Mouse (Mus musculus) urinary bladder, postnatal 10 days (tissue): Measurements from ENCODE around the gene Kcnab1.

Source experiments
- DNase-seq: peaks from one replicate; pipeline ENCODE4 v3.0.0; 2022; ENCODE audit warnings: low spot score

Gene Kcnab1

DNA sequence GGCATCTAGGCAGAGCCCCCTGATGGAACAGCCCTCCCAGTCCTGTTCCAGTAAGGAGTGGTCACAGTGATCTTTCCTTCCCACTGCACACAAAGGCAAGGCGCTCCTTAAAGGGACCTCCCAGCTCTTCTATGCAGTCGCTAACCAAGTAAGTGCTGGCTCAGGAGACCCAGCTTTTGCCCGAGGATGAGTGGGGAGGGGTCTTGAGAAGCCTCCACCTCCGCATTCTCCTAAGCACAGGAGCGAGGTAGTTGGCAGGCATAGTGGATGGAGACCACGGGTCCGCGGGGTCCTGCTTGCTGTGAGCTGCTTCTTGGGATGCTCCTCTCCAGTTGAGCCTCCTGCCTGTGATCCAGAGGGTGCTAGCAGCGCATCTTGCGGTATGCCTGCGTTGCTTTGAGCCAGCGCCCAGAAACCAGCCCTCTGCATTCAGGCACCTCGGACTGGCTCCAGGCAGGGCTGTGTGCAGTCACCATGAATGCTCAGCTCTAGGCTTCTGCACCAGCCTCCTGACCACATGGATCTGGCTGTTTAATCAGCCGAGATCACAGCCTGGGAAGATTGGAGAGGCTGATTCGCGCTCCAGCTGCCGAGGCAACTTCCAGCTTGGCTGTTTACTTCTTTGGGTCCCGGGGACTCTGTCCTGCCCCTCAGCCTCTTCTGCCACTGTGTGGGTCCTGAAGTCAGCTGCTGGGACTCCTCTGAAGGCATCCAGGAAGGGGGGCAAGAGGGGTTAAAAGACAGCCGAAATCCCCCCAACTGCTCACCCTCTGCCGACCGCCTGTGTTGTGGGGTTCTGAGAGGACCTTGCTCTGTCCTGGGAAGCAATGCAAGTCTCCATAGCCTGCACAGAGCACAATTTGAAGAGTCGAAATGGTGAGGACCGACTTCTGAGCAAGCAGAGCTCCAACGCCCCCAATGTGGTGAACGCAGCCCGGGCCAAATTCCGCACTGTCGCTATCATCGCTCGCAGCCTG is at the start of gene Kcnab1:
Gene Kcnab1 (plus strand): TSS at position 440 of the 977 bp plus-strand sequence.
- DNase-seq, result no peak

DNA sequence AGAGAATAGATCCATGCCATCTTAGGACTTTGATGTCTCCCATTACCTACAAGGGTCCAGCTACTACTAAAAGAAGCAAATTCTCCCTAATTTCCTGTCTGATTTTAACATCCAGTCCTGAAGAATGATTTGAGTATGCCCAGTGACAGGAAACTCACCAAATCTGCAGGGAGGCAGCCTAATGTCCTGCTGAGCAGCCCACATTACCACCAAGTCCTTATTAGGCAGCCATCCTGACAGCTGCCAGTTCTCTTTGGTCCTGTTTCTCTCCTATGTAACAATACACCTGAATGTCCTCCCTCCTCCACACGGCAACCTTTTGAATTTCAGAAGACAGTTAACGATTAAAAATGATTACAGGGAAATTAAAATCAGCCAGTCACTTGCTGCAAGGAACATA is 20.9 kb upstream of the Kcnab1 start:
- no peak for DNase-seq

DNA sequence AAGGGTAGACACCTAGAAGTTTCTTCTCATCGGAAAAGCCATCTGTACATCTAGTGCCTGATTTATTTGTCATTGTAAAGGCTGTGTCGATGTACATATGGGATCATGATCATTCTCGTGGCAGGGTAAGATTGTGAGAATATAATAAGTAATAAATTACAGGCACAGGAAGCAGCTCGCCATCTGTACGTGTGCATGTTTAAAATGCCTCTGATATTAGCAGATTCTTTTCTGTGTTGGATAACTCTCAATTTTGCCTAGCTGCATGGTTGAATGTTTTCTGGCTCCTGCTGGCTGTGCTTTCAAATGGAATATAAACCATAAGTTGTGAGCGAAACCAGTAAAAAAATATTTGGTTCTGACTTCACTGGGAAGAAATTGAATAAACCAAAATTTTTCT is 5.1 kb upstream of the Kcnab1 start:
- DNase-seq, result no peak

DNA sequence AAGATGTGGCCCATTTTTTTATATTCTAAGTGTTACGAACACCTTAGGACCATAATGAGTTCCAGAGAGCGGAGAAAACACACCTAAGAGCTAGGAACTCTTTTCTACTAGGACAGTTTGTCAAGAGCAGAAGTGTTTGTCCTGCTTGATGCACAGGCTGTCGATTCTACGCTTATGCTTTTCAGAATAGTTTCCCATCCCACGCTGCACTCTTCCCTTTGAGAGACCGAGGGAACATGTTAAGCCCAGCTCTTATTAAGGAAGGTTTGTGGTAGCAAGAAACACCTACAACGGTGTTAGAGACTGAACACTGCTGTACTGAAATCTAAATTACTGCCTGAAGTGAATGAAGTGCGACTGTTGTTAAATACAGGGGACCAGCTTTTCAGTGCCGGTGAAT is 1.0 kb downstream of the Kcnab1 start:
- no peak for DNase-seq

DNA sequence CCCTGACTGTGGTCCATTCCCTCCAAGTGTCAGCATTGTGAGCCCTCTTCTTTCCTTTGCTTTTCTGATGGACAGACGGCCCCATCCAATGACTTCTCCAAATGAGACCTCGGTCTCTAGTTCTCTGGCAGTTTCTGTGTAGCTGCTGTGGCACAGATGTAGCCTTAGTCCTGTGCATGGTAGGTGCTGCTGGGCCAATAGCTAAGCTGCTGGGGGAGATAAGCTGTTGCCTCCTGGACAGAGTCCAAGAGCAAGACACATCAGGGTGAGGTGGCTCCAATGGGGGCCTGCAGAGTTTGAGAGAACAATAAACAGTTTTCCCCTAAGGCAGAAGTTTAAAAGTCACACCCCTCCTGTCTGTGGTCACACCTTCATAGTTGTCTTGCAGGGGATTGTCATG is 2.0 kb downstream of the Kcnab1 start:
- DNase-seq, result no peak

DNA sequence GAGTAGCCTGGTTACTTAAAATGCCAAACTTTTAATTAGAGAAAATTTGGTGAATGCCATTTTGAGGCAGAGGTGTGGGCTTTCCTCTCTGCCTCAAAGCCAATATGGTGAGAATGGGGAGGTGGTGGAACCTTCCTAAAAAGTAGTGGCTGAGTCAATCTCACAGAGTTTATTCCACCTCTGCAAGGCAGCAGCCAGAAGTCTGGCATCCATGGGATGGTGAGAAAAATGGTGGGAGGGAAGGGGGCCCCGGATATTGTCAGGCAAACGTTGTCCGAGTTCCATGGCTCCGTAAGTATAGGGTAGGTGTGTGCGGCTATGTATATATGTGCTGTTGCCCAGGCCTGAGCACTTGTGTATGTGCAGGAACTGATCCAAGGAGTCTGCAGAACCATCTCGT is 6.0 kb downstream of the Kcnab1 start:
- DNase-seq, result no peak

DNA sequence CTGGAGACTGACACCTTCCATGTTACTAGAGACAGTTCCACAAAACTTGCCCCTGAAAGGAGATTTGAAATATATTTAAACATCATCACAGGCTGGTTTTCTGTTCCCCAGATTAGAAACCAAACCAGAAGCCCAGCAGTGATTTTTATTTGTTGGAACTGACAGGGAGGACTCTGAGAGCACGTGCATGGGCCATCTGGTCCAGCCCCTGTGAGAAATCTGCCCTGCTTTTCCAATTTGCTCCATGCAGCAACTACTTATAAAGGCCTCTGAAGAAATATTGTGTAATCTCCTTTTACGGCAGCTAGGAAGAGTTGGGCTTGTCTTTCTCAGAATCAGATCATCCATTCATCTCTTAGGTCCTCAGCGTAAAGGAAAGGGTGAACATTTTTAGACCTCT is 7.8 kb downstream of the Kcnab1 start:
- DNase-seq, result no peak

DNA sequence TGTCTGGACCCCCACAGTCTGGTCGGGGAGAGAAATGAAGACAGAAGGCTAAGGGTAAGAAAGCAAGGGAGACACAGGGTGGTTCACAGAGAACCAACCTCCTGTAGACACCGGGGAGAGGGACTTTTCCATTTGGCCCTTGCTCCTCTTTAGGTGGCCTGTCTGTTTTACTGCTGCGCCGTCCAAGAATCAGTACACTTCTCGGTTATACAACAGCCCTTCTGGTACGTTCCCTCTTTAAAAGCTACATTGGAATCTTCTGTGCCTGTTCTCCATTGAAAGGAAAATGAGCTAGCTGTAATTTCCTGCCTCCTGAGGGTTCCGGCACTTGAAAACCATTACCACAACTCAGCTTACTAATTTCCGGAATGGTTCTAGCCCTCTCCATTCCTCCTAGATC is 8.2 kb downstream of the Kcnab1 start:
- DNase-seq, result no peak

DNA sequence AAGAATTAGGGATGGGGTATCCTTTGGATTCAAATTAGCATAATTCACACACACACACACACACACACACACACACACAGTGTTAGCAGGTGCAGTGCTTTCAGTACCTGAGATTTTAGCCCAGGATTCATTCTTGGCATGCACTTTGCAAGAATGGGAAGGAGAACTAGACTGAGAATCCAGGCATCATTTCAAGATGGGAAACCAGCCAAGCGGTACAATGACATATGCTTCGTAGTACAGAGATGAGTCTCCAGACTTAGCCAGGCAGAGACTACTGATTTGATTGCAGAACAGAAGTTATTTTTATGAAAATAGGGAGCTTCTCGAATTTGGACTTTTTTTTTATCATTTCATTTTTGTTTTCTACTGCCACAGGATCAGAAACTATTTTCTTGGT is 15.8 kb downstream of the Kcnab1 start:
- DNase-seq, result no peak

DNA sequence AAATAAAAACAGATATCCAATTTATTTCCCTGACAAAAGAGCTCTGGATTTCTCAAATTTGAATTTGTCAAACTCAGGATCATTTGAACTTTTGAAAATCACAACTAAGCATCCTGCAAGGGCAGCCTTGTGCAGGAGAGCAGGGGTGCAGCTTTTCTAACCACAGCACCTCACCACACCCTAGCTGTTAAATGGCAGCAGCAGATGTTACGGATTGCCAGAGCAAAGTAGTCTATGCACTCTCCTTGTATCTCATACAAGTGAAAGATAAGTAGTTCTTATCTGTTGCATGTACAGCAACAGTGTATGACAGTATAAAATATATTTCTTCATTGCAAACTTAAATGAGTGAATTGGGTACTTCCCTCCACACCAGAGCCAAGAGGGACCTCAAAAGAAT is 20.4 kb downstream of the Kcnab1 start:
- no peak for DNase-seq

DNA sequence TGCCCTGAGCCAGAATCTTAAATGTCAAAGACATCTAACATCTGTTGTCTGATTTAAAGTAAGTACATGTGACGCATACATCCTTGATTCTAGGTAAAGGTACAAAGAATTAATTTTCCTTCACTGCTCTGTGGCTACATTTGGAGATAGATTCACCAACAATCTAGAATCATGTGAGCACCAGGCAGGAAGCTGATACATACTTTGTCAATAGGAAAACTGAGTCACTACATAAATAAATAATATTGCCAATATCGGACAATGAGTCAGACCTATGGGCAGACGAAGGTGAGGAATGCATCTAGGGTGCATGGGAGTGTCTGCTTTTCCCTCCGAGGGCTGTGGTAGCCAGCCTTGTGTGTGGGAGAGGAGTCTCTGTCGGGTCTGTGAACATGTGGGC is 25.7 kb downstream of the Kcnab1 start:
- DNase-seq, result no peak

DNA sequence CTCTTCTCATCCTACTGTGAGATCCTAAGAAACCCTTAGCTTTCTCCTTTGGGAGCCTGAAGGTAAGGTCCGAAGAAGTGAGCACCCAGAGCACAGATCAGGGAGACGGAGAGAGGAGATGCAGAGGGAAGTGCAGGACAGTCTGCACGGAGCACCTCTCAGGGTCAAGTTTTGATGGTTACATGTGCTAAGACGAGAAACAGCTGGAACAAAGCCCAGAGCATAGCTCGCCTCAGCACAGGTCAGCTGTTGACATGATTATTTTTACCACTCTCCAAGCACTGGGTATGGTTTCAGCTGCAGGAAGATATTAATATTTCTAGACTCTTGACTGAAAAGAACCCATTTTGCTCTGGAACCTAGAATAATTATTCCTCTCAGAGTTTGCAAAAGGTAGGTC is 27.7 kb downstream of the Kcnab1 start:
- no peak for DNase-seq

DNA sequence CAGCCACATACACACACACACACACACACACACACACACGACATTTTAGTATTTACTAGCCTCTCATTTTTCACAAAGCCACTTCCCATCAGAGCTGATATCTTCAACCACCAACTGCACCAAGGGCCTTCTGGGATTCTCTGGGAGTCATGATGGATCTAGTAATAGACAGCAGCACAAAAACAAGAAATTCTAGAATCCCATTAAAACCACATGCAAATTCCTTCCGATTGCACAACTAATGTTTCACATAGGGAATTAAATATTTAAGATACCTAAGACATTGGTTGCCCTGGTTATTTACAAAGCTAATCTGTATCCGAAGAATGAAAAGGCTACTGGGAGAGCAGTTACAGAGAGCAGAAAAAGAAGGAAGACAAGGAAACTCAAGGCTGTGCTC is 29.6 kb downstream of the Kcnab1 start:
- no peak for DNase-seq

DNA sequence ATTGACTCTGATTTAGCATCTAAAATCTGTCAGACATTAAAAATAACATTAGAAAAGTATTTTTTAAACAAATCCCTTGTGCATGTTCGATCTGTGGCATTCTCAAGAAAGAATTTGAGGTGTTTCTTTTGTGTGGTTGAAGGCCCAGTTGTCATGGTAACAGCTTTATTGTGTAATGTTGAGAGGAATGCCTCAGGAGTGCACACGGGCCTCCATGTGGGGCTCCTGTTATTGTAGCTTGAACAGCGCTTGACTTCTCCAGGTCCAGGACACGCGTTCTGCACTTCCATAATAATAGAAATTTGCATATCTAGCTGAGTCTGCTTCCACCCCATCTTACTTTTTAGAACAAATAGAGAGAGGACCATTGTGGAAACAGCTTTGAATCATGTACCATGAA is 36.0 kb downstream of the Kcnab1 start:
- DNase-seq, result no peak

DNA sequence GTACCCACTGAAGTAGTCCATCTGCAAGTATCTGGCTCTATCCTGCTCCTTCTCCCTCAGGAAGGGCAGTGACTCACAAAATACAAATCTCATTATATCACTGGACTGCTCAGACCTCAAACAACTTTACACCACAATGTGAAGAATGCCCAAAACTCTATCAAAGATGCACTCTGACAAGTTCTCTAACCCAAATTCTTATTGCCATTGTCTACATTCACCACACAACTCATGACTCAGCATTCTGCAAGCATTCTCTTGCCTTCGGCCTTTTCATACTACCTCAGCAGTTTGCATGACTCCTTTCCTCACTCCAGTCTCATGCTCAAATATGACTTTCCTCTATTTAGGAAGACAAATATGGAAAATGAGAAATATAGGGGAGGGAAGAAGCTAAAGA is 42.6 kb downstream of the Kcnab1 start:
- DNase-seq, result no peak

DNA sequence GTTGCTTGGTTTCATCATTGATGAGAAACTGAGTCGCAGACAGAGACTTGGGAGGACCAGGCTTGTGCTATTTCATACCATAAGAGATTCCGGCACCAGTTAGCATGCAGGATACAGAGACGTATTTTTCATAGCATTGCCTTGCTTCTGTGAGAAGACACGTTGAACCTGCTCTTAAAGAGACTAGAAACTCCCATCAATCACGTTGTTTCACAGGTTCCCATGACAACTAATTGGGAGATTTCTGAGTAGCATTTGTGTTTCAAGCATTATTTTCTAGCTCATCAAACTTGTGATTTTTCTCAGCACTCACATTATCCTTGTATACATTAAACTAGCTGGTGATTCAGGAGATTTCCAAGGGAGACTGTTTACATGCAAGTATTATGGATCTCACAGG is 63.8 kb downstream of the Kcnab1 start:
- no peak for DNase-seq

DNA sequence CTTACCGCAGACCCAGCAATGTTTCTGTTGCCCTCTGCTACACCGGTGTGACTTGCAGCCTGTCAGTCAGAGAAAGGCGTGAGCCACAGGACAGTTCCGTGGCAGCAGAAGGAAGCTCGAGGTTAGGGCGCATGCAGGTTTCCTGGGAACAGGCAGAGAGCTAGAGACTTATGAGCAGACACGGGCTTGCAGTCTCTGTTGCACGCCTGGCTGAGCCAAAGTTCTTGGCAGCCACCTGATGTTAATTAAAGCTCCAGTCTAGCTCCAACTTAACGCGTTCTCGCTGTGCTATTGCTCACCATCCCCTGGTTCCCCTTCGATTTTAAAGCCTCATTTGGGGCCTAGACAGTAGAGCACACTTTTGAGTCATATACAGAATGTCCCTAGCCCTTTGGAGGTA is 65.4 kb downstream of the Kcnab1 start:
- DNase-seq, result no peak

DNA sequence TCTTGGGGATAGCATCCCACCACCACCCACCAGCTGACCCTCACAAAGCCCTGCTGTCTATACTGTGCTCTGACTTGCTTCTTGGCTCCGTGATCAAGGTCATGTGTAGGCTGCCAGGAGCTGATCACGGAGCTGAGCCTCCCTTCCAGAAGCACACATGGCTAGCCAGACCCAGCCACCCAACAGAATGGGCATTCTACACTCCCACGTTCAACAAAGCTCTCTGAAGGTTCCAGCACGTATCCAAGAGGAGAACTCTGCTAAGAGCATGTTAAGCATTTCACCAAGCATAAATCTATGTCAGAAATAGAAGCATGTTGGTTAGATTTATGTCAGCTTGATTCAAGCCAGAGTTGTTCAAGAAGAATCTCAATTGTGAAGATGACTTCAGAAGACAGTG is 66.6 kb downstream of the Kcnab1 start:
- no peak for DNase-seq

DNA sequence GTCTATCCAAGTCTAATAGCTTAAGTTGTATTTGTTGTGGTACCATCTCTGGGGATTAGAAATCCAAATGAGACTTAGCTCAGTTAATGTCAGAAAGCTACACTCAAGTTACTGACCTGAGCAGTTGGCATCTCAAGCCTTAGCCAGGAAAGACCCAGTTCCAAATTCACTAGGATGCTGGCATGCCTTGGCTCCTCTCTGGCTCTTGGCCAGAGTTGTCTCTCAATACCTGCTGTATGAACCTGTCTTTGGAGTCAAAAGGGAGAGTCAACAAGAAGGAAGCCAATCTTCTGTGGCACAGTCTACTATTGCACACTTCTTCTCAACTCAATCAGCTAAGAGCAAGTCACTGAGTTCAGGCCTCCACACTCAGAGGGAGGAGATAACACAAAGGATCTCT is 67.7 kb downstream of the Kcnab1 start:
- no peak for DNase-seq

DNA sequence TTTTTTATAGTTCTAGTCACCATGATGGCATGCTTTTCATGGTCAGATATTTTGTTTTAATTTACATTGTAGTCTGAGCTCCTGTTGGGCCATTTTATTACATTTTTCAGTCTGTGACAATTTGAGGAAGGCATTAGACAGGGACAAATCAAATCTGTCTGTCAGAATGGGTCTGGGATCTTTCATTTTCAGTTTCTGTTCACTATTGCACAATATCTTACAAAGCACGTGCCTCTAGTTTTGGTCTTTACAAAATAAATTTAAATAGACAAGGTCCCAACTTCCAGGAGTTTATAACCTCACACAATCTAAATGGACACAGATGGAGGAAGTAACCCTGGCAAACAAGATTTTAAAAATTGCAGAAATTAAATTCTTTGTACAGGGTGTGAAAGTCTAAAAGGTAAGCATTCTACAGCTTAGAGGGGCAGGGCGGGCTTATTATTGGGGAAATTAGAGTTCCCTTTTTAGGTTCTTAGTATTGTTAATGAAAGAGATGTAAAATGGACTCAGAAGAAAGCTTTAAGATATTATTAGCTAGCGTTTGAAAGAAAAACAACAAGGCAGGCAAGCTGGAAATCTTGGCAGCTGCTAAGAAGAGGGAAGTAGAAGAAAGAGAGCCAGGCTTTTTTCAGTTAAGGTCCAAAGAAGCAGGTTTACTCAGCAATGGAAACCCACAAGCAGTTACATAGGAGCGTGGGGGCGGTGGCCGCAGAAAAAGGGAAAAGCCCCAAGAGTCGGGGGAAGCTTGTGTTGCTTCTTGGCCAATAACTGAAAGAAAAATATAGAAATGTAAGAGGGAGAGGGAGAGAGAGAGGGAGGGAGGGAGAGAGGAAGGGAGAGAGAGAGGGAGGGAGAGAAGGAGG is 78.9 kb downstream of the Kcnab1 start:
- DNase-seq, result no peak

DNA sequence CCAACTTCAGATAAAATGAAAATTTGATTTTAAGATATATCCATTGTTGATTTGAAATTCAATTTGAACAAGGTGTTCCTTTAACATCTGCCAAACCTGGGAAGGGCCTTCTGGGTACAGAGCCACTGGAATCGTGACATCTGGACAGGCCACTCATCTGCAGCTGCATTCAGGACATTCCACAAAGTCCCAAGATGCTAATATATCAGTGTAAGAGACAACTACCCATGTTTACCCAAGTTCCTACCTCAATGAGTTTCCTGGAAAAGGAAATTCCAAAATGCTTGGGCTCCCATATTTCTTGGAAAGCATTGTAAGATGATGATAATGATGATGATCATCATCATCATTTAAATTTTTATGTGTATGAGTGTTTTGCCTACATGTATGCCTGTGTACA is 91.4 kb downstream of the Kcnab1 start:
- DNase-seq, result no peak

DNA sequence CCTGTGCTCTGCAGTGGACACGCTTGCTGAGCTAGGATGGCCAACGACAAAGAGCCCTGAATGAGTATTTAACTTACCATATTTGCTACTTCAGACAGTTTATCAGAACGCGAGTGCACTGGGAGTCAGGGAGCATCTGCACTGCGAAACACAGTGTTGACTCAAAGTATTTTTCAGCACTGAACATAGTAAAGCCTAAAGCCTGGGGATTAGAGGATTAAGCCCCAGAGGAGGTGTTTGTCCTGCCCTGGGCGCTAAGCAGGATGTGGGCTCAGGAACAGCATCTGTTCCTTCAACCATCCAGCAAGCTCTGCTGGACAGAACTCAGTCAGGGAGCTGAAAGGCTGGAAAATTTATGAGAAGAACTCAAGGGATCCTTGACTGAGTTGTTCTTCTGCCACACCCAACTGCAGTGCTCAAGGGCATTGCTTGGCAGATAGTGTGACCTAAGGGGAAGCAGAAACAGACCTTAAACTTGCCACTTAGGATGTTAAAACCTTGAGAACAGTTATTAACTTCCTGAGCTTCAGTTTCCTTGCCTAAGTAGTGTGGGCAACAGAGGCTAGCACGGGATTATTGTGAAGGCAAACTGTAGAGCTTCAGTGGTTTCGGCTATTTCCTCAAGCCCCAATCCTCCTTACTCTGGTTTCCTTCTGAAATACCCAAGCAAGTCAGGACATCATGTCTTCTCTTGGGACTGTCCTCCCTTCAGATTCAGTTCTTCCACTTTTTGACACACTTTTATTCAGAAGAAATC is 94.4 kb downstream of the Kcnab1 start:
- no peak for DNase-seq
